Mouse (Mus musculus): ENCODE measurements around the gene Efhd1.

GRCm38 (mm10) chr1:87315431-87315830 lies 51.3 kb downstream of the Efhd1 start:
- TF ChIP-seq CTCF (conservative IDR thresholded peaks at IDR 0.05; ENCODE audit: insufficient read depth, insufficient read length, low read depth, low read length) (no peak), POLR2A (IDR thresholded peaks at IDR 0.05; ENCODE audit: low read depth, low read length) (no peak)

All from kidney, adult 2 months (tissue).